Mouse (Mus musculus): ENCODE data around the gene Ptpre. TPM values are rescaled to one million over a fixed set of nuclear protein-coding genes. Genes with fewer than 3 reads are reported as not detected.
"Not testable (repeated sequence)": the region's sequence is repeated elsewhere in the genome, so short reads cannot be mapped to it uniquely, and the experiment has no call there.

Gene Ptpre
- total RNA-seq, 2 experiments from 2014 or later = 3.0 to 3.2 TPM

DNA sequence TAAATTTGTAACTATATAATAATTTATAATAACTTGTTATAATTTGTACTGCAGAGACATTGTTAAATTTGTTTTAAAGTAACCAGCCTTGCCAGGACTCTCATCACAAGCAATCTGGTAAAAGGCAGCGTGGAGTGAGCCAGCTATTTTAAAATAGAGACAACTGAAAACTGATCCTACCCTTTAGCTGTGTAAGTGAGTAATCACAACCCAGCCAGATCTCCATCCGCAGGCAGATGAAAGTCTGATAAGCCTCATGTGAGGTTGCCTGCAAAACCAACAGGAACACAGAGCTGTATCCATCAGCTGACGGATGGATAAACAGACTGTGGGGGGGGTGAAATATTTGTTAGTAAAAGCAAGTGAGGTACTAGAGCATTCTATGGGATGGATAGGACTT is 62.8 kb downstream of the Ptpre start:
- no peak for DNase-seq
- intact Hi-C loops (cut with DNase I) = loop anchor here (10.0 kb wide), 1 partner anchor 305 kb away; no protein-coding TSS in a partner anchor

DNA sequence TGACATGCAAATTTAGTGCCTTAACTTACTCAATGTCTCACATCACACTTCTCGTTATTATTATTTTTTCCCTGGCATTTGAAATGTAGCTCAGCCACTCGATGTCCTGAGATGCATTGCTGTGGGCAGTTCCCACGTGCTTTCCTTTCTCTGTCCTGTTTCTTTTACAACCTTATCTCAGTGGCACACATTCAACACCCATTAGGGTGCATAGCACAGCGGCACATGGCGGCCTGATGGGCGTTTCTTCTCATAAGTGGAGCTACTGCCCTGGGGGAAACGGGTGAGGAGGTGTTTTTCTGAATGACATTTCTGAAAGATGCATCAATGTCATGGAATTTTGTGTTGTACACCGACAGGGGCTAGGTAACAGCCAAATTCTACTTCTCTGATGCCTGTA is 64.3 kb downstream of the Ptpre start:
- intact Hi-C loops (cut with DNase I) = loop anchor here (10.0 kb wide), 1 partner anchor 307 kb away; no protein-coding TSS in a partner anchor
- DNase-seq = no peak

DNA sequence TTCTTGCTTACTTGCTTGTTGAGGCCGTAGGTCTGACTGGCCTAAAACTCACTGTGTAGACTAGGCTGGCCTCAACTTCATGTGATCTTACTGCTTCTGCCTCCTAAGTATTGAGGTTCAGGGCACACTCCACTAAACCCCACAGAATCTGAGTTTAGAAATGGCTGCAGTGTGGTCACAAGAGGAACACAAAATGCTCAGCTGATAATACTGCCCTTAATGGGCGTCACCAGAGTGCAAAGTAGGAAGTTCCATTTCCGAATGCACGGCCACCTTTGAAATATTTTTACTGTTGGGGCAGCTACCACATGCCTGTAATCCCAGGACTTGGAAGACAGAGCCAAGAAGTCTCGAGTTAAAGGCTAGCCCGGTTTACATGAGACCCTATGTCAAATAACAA is 65.0 kb downstream of the Ptpre start:
- intact Hi-C loops (cut with DNase I) = loop anchor here (10.0 kb wide), 1 partner anchor 307 kb away; no protein-coding TSS in a partner anchor
- DNase-seq = no peak

DNA sequence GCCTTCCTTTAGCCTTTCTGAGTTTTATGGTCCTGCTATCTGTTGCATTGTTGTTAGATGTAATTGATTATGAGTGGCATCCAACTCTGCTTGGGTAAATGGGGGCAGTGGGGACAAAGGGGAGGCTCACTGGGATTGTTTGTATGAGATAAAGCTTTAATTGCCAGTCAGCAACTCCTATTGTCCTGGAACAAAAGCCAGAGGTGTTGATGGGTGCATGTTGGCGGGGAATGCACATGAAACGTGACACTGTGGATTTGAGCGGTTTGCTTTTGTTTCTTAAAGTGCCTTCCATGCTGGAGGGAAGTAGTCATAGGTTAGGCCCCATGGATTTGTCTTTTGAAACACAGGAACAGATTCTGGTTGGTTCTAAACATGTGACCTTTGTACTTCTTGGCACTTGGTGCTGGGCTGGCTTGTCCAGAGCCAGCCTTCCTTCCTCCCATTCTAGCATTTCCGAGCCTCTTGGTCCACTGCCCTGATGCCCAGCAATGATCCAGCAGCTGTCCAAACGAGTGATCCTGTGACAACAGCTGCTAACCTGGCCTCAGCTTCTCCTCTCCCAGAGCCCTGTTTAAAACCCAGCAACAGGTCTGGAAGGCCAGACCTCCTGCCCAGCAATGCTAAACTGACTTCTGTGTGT is 65.7 kb downstream of the Ptpre start:
- peak; percentile 38 to 42 for DNase-seq
- intact Hi-C loops (cut with DNase I) = loop anchor here (10.0 kb wide), 1 partner anchor 308 kb away; no protein-coding TSS in a partner anchor

DNA sequence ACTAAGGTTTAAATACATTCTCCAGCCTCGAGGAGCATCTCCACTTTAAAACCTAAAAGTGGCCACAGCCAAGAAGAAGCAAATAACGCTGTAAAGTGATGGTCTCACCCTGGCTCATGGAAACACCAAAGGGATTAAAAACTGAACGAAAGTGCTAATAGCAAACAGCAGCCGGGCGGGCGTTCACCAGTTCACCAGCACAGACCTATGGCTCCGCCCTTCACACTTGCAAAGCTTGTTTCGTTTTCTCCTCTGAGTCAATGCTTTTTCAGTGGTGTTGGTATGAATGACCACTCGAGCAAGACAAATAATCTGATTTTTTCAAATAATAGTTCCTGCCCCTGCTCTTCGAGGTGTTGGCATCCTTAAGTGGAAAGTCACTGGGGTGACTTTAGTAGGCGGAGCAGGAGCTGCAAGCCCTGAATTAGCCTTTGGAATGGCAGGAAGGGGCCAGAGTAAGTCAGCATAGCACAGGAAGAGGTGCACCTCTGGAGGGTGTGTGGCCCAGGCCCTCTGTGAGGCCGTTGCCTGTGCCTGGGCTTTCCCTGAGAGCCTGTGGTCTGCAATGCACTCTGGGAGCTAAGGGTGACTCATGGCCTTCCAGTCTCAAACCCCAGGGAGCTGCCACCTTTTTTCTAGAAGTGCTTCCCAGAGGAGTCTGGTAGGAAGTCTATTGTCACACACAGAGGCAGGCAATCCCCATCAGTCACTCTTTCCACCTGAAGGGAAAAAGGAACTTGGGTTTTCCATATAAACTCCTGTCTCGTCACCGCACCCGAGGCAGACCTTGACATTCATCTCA is 67.9 kb downstream of the Ptpre start:
- intact Hi-C loops (cut with DNase I) = loop anchor here (10.0 kb wide), 1 partner anchor 310 kb away; no protein-coding TSS in a partner anchor
- peak; percentile 23 to 28 for DNase-seq

DNA sequence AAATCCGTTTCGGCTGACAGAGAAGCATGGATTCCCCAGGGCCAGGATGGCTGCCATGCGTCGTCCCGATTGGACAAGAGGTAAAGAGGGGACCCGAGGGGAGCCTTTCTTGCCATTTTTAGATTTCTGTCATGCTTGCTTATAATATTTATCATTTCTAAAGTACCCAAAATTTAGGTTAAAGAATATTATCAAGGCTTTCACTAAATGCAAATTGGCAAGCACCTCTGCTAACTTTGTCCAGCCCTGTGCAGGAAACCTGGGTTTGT is 68.5 kb downstream of the Ptpre start:
- DNase-seq = no peak
- intact Hi-C loops (cut with DNase I) = loop anchor here (10.0 kb wide), 1 partner anchor 311 kb away; no protein-coding TSS in a partner anchor

DNA sequence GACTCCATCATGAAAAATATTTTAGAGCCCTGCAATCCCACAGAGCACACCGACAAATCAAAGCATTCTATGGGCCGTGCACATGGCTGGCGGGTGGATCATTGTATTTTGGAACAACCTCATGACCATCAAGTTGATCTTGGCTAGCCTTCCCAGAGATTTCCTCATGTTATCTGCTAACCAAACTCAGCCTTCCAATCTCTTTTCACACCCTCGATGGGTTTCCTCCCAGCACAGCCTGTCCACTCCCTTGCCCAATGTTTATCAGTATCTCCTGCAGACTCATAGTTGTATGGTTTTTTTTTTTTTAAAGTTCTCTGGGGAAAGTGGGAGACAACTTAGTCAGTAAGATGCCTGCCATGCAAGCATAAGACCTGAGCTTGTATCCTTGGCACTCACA is 70.9 kb downstream of the Ptpre start:
- intact Hi-C loops (cut with DNase I) = loop anchor here (10.0 kb wide), 1 partner anchor 313 kb away; no protein-coding TSS in a partner anchor
- DNase-seq = peak in 1 of 2 experiments; percentile 22

DNA sequence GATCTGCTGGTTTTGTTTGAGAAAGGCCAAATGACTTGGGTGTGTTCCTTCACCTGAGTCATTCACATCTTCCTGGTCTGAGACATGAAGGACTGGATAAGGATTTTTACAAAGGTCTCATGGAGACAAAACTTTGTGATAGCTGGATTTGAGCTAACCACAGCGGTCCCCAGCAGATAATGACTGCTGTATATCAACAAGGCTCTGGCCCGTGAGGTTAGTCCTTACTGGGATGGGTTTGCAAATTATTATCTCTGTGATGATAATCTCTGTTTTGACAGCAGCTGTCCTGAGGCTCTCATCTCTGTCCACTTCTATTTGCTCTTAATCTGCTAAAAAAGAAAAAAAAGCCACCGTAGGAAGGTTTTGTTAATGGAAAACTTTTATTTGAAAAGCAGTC is 71.7 kb downstream of the Ptpre start:
- intact Hi-C loops (cut with DNase I) = loop anchor here (10.0 kb wide), 1 partner anchor 314 kb away; no protein-coding TSS in a partner anchor
- DNase-seq = no peak

DNA sequence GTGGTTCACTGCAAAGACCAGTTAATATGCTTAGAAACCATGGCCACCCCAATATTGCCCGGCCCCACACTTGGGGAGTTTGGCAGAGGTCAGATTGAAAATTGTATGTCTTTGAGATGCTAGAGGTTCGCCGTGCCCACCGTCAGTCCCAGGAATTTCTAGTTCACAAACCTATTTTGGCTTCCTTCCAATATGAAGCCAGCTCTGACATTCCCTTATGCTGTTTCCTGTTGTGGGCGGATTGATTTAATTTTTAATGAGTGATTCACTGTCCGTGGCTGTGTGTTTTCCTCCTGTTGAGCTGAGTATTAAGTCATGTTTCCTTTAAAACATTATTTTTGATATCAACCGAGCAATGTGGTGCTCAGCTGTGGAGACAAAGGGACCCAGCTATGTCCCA is 72.4 kb downstream of the Ptpre start:
- peak in 1 of 2 experiments; percentile 31 for DNase-seq
- intact Hi-C loops (cut with DNase I) = loop anchor here (10.0 kb wide), 1 partner anchor 315 kb away; no protein-coding TSS in a partner anchor

DNA sequence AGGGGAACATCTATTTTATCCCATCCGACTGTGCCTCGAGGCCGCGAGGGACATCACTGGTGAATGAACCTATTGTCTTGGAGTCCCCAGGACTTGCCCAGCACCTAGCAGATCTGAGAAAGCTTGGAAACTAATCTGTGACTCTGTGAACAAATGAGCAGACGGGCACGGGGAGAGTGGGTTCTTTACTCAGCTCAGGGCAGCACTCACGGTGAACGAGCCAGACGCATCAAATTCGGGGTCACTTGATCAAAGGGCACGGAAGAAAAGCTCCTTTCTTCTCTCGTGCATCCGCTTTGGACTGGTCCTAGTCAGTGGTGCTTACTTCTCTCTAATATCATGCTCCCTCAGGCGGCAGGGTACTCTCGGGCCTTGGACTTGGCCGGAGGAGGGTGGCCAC is 75.0 kb downstream of the Ptpre start:
- DNase-seq = no peak
- intact Hi-C loops (cut with DNase I) = no loop called here

DNA sequence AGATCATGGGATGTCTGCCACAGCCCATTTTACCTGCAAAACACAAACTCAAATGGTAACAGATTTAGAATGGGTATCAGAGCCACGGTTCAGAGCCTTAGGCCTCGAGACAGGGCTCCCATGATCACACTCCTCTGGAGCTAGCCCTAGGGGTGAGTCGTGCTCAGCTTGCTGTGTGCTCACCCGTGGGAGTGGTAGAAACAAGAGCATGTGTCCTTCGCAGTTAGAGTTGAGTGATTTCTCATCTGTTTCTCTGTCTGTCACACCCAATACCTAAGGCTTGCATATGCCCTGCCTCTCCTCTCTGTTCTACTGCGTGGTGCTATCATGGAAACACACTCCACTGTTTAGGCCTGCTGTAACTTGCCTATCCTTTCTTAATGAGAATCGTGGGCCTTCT is 75.5 kb downstream of the Ptpre start:
- DNase-seq = no peak
- intact Hi-C loops (cut with DNase I) = no loop called here

DNA sequence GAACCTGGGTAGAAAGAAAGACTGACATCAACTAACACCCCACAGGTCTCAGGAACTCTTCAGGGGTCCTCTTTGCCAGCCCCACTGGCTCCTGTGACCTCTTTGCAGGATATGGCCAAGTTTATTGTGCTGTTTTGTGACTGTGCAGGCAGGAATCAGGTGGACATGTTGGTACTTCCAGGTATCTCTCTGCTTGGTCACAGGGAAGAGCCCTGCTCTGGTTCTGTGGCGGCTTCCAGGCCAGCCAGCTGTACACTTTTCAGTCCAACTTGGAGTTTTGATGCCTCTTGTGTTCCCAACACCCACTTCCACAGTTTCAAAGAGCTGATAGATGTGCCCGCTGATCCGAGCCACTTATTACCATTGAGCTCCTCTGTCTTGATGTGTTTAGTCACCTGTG is 76.1 kb downstream of the Ptpre start:
- intact Hi-C loops (cut with DNase I) = no loop called here
- DNase-seq = no peak

DNA sequence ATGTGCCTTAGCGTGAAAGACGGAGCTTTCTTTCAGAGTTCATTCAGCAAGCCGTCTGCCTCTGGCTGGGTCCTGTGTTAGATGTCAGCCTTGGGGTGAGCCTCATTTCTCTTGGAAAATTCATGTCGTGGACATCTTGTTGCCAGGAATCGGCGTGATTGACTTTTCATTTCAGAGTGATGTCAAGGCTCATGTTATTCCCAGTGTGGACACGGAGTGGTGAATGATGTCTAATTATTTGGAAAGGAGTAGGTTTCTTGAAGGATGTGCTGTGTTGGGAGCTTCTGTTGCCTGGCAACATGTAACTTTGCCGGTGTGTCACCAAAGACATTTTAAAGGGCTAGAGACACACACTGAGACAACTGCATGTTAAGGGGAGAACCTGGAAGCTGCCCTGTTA is 77.6 kb downstream of the Ptpre start:
- no peak for DNase-seq
- intact Hi-C loops (cut with DNase I) = no loop called here

DNA sequence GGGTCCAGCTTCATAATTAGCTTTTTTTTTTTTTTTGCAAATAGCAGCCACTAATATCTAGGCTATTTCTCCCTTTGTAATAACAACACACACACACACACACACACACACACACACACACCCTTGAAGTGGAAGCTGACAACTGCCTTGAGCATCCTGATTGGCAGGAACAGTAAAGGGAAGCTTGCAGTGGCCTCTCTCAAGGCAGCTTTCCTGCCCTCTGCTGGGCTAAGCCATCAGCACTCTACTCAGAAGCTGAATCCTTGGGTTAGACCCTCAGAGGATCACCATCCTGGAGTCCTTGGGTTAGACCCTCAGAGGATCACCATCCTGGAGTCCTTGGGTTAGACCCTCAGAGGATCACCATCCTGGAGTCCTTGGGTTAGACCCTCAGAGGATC is 79.2 kb downstream of the Ptpre start:
- DNase-seq = not testable (repeated sequence)
- intact Hi-C loops (cut with DNase I) = loop anchor here (1.0 kb wide), 1 partner anchor 79 kb away; the partner anchor contains the start of gene Ptpre

DNA sequence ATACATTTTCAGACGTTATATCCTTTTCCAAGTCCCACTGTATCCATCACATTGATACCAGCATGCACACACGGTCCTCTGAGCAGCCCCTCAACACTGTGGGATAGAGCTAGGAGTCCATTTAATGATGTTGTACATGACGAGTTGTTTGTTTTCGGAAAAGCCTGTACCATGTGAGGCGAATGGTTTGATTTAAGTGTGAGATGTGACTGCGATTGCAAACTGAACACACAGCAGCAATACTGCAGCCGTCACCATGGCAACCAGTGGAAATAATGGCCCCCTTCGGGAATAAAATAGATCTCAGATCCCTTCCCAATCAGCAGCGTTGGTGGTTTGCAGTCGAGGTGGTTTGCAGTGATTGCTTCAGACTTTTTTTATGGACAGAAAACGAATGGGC is 80.5 kb downstream of the Ptpre start:
- no peak for DNase-seq
- intact Hi-C loops (cut with DNase I) = no loop called here

DNA sequence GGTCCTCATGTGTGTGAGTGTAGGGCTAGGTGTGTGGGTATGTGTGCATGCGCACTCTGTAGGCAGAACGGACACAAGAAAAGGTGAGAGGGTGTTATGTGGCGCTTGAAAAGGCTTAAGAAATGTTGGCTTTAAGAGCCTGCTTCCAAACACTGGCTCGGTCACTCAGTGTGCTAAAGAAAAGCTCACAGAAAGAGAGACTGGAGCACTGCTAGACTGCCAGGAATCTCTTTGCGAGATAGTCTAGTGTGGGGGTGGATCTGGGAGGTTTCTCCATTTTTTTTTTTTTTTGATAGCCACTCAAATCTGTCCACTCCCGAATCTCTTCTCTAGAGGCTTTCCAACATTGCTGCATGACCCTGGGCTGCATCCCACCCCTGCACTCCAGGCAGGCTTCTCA is 84.4 kb downstream of the Ptpre start:
- intact Hi-C loops (cut with DNase I) = no loop called here

DNA sequence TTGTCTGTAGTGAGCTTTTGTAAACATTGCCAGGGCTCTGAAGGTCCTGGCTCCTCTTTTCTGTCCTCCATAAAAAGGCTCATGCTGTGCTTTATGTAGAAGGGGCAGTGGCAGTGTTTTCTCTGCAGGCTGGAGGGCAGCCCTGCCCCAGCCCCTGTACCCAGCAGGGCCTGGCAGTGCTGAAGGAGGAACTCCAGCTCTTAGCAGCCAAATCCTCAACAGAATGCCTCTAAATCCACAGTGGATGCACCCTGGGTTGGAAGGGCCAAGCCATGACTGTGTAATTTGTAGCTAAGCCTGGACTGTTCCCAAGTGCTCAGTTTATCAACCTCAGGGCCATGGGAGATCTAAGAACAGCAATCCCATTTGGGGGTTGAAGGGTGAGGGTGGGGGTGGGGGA is 85.0 kb downstream of the Ptpre start:
- intact Hi-C loops (cut with DNase I) = no loop called here
- no peak for DNase-seq

More for the DNA sequence above, 84.4 kb downstream of the Ptpre start:
- DNase-seq = no peak

DNA sequence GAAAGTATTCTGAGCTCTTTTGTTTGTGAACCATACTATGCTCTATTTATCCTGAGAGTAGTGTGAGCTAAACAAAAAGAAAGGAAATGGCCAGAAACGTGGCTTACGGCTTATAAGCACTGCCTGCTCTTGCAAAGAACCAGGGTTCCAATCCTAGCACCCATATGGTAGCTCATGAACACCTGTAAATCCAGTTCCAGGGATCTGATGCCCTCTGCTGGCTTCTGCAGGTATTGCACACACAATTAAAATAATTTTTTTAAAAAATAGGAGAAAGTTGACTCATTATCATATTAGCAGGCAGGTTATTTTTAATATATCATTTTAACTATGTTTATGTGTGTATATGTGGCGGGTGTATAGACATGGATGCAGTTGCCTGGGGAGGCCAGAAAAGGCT is 87.6 kb downstream of the Ptpre start:
- DNase-seq = peak in 1 of 2 experiments; percentile 41
- intact Hi-C loops (cut with DNase I) = loop anchor here (2.0 kb wide), 1 partner anchor 136 kb away; no protein-coding TSS in a partner anchor

DNA sequence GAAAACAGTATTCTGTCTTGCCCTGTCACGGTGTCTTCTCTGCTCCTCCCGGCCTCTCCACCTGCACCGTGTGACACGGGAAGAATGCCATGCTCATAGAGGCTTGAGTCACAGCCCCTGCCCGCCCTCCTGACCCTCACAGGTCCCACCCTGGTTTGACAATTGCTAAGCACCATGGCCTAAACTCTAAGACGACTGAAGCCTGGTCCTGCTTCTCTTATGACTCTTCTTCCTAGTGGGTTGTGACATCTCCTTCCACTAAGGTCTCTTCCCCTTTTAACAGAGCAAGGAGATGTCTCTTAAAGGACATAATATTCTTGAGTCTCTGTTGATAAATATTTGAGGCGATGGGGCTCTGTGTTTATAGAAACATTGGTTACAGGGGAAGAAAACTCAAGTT is 91.1 kb downstream of the Ptpre start:
- intact Hi-C loops (cut with DNase I) = no loop called here
- DNase-seq = no peak

DNA sequence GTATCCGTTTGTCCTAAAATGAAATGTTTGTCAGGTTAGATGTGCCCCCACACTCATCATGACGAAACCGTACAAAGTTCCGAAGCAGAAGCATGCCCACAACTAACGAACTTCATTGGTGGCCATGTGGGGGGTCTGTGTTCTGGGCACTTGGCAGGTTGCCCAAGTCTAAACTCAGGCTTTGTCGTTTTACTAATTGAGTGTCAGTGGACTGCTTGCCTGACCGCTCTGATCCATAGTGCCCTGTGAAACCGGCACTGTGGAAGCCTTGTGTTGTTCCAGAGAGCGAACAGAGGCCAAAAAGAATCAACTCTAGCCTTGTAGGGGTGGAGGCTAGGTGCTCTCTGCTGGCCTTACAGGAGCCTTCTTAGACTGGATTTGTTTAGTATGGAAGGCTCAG is 91.7 kb downstream of the Ptpre start:
- DNase-seq = no peak
- intact Hi-C loops (cut with DNase I) = no loop called here

DNA sequence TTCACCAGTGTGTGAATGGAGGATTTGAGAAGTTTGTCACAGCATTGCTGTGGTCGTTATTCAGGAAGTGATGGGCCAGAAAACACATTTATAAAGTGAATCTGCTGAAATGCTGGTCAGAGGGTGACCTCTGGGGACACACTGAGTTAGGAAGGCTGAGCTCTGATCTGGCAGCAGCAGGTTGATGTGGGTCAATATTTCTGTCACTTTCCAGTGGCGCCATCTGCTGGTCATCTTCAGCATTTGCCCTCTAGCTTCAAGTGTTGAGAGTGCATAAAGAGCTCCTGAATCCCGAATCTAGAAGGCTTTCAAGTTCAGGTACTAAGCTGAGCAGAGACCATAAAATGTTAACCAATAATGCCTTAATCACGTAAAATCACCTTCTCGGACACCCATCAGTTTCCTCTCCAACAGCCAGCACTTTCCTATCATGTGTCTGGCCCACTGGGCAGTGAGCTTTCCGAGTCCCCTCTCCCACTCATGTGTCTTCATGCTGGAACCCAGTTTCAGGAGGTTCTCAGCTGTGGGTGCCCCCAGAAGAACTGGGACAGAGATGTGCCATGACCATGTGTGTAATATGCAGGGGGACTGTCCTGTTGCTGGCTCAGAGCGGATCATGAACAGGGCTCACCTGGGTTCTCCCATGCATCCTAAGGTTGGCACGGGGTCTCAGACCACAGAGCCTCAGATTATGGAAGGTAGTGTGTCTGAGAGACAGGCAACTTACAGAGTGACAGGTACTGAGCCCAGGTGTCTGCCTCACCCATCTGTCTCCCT is 94.7 kb downstream of the Ptpre start:
- intact Hi-C loops (cut with DNase I) = loop anchor here (1.0 to 5.0 kb wide), 4 partner anchors 37 to 230 kb away; partner anchors contain the start of gene Ptpre
- DNase-seq = peak; percentile 73 to 84
